Mouse (Mus musculus): ENCODE measurements around the gene Ciao2a.

GRCm38 (mm10) chr9:66127193-66127546 lies 759 bp downstream of the Ciao2a start:
- TF ChIP-seq CTCF (IDR thresholded peaks at IDR 0.05; ENCODE audit: extremely low read depth, insufficient read length, insufficient replicate concordance, low read depth, low read length) (no peak), POLR2A (IDR thresholded peaks at IDR 0.05; ENCODE audit: low read depth, low read length) (no peak)

Measured in small intestine, adult 2 months (tissue).